Mouse (Mus musculus) urinary bladder, adult 18-20 months (tissue): ENCODE measurements at regions not wholly inside any gene's neighbourhood (a gene's known extent, or its start where the extent isn't known, plus 50 kb on each side); places are given as distances from the start of the nearest gene placed in this dataset.

ENCODE experiments used
- DNase-seq, 2 experiments: peaks; one replicate each; pipeline ENCODE4 v3.0.0; 2022; ENCODE audit warnings: low spot score in 2 of 2, mixed read lengths in 2 of 2

DNA sequence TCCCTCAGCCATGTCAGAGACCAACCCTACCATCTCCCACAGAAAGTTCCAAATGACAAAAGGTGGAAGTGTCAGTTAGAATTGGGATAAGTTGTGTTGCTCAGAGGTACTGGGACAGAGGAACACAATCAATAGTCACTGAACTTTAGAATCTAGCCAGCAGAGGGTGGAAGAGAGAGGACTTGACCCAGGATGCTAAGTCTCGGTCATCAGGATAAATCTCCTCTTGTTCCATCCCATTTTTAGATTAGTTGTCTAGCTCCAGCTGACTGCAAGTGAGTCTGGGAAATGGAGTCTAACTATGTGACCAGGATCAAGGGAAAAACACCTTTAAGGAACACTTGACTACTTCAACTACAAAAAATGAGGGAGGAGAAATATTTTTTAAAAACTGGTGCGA lies 91.5 kb downstream of the Fam84b start:
- DNase-seq: no peak

DNA sequence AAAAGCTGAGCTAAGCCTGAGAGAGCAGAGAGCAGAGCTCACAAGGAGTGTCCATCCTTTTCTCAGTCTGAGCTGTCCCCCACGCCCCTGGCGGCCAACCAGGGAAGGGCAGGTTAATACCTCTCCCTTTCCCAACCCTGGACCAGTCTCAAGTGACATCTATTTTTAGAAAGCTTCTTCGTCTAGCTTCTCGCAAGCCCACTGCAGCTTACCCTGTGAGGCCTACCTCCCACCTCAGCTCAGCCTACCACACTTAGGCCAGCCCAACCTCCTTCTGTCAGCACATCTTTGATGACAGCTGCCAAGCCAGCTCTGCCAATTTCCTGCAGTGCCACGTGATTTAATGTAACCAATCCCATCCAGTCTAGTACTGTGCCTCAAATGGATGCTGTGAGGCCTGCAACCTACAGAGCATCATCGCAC lies 93.6 kb downstream of the Fam84b start:
- DNase-seq: peak; percentile 15 to 58

DNA sequence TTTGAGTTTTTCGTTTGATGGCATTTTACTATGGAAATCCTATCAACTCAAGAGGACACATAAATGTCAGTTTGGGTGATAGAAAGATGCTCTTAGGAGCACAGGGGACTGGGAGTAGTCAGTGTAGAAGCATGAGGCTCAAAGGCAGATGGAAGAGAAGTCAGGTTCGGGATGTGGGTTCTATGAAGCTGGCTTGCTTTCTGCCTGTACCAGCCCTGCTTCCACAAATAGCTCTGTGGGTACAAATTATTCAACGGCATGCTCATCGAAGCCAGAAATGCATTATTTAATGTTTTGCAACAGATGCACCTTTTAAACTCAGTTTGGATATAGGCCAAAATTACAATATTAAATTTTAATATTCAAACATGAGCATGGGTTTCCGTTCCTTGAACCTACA lies 99.3 kb downstream of the Fam84b start:
- no peak for DNase-seq

DNA sequence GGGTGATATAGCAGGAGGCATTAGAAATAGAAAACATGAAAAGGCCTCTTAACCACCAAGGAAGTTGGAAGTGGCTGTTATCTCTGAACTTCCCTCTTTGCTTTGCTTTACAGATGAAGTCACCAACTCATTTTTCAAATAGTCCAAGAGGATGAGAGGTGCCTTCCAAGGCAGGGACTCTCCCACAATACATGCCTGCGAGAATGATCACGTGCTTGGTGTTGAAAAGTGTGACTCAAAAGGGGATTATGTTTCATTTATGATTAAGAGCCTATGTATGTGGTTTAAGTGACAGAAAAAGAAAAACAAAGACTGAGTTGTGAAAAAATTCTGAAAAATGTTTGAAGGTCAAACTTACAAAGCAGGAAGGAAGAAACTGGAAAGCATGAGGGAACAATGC lies 114.0 kb downstream of the Fam84b start:
- no peak for DNase-seq

DNA sequence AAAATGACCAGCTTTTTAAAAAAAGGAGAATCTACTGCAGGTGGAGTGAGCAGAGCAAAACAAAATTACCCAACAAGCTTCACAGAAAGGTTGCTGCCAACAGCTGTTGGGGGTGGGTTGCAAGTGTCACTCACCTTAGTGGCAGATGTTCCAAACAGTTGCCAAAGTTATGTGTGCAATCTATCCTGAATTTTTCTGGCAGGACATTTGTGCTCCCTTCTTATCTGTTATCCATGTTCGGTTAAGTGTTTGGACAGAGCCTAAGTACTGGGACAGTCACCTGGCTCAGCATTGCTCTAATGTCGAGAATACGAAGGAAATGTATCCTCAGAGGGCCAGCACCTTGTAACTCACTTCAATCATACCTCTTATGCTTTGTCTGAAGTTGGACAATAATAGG lies 115.3 kb downstream of the Fam84b start:
- DNase-seq: no peak

DNA sequence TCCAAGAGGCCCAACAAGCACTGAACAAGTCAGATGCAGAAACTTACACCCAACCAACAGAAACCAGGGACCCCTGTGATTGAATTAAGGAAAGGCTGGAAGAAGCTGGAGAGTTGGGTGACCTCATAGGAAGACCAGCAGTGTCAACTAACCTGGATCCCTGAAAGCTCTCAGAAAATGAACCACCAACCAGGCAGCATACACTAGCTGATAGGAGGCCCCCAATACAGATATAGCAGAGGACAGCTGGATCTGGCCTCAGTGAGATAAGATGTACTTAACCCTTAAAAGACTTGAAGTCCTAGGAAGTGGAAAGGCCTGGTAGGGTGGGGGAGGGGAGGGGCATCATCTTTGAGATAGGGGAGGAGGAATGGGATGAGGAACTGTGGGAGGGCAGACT lies 121.2 kb downstream of the Fam84b start:
- no peak for DNase-seq

DNA sequence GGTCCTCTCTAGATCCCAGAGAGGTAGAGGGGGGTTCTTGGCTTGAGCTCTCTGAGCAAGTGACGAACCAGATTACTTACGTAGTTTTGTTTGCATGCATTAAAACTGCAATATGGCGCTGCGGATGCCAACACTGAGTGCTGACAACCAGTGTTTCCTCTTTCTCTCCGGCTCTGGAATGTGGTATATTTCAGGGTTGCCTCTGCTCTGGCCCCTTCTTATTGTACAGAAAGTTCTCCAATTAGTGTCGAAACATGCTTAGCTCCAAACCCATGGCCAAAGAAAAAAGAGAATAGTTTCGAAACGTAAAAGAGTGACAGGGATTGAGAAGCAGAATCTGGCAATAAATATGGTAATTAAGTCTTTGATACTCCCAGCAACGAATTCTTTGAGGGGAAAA lies 124.8 kb downstream of the Fam84b start:
- no peak for DNase-seq

DNA sequence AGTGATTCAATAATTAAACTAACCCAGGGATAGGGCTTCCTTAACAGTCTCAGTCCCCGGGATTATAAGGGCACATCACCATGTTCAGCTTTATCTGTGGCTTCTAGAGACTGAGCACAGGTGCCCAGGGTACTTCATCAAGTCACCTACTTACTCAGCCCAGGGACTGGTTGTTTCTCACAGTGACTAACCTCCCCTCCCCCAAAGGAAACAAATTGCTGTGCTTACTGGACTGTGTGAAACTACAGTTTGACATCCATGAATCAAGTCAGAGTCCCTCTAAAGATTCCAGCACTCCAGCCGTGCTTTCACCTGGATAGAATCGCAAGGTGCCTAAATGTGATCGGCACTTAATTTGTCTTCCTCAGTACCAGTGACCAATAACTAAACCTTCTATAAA lies 125.2 kb downstream of the Fam84b start:
- DNase-seq: no peak

DNA sequence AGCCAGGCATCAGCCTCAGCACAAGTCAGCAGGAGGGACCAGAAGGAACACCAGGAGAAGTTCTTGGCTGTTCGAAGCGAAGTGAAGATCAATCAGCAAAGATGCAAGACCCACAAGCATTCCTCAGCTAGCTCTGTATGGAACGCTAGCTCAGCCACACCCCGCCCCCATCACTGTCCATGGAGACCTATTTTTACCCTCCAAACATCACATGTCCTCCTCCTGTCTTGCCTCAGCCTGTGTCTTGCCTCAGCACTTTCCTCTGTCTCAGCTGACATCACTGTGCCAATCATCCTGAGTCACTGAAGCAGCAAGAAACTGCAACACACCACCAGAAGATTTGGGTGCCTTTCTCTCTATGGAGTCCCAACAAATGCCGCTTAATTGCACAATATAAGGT lies 134.2 kb downstream of the Fam84b start:
- no peak for DNase-seq

DNA sequence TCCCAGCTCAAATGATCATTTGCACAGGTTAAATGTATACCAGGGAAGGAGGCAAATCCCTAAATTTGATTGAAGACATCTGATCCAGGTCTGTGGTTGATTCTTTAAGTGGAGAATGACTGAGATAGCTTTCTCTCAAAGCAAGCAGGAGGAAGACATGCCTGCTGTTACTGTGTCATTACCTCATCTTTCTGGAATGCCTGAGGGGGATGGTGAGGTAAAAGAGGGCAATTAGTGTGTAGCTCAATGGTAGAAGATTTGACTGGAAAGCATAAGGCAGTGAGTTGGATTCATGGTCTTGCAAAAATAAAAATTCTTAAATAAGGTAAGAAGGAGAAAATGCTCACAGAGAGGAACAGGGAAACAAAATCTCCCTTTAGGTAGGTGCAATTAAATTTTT lies 144.9 kb downstream of the Fam84b start:
- DNase-seq: no peak

DNA sequence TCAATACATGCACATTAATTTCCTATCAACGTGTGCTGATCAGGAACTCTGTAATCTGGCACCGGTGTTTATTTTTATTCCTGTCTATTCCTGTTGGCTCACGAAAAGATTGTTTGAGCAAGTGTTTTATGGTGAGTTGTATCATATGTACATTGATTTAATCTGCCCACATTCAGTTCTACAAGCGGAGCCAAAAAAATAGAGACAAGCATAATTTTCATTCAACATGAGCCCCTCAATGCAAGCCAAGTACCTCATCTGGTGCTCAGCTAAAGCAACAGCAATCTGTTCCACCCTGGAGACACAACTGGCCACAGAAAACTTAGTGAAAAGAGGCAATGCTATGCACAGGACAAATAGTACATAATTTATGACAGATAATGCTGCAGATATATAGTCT lies 147.6 kb downstream of the Fam84b start:
- no peak for DNase-seq

DNA sequence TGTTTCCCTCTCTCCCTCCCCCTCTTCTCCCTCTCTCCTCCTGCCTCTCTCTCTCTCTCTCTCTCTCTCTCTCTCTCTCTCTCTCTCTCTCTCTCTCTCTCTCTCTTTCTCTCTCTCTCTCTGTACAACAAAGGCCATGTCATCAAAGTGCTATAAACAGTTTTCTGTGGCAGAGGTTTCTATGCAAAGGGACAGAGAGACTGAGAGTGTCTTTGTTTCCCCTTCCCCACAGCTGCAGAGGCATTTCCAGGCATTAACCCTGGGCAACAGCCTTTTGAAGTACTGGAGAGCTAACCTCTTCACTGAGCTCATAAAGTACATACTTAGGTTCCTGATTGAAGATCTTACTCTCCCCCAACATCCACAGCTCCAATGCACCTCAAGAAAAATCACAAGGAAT lies 152.3 kb downstream of the Fam84b start:
- DNase-seq: no peak

DNA sequence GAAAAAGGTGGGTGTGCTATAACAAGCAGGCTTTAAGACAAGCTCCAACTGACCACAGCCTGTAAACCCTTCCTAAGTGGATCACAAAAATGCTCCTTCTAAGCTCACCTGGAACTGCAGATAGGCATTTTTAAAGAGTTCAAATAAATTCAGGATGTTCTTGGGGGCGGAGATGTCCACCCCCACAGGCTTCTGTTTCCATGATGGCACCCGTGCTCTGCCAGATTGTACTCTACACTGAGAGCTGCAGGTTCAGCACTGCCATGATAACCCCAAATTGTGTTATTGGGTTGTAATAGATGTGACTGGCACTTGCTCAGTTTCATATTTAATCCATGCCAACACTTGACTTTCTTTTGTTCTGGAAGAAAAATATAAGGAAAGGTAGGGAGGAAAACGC lies 158.8 kb downstream of the Fam84b start:
- DNase-seq: no peak

DNA sequence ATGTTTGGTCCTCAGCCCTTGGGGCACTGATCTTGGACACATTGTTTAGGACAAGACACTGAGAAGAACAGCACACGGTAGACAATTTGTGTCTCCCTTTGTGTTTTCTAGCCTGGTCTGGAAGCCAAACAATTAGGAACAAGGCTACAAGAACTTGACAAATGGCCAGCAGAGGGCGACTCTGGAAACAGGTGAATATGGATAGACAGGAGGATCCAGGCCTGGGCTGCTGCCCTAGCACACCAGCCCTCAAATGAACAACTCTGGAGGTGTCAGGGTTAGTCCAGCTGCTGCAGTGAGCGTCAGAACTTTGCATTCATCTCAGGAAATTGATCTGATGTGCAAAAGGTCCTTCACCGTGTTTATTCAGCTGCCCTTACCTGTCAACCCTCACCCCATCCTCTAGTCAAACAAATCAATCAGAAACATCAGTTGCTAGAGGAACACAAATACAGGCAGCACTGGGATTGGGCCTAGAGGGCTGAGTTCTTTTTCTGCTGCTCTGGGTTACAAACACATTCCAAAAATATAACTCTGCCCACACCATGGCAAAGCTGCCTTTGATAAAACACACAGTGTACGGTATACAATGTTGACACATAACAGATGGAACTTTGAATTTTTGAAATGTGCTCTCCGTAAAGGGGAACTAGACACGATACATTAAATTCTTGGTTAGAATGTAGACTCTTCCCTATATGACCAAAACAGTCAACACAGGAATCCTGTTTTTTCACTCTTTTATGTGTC lies 159.7 kb downstream of the Fam84b start:
- peak in 1 of 2 experiments; percentile 24 for DNase-seq

DNA sequence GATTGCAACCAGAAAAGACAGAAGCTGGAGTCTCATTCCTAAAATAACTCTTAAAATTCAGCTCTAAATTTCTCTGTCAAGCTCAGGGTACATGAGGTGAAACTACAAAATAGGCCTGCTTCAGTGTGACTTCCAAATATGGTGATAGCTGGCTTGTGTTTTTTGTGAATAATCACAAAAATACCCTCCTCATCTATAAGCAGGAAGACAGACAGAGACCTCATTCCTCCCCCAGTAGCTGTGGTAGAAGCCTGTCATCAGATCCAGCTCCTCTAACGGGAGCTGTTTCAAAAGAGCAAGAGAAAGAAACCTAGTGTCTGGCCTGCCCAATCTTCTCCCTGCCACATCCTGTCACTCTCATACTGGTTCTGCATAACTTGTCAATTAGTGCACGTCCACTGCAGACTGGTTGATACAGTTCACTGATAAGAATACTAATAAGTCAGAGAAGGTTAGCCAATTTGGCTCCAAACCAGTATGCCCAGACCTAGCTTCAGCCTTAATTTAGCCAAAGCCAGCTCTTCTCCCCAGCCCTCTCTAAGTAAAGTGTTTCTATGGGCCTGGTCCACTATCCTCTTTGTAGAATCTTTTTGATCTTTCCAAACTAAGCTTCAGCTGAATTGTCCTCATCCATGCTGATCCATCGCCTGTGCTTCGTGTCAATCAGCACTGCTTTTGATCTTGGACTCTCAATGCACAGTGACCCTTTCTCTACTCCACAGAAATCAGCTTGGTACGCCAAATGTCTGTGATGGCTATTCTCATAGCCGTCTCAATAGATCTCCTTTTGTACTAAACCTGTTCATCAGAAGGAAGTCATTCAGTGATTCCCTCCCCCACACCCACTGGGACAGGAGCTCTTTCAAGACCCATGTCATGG lies 160.6 kb downstream of the Fam84b start:
- no peak for DNase-seq

DNA sequence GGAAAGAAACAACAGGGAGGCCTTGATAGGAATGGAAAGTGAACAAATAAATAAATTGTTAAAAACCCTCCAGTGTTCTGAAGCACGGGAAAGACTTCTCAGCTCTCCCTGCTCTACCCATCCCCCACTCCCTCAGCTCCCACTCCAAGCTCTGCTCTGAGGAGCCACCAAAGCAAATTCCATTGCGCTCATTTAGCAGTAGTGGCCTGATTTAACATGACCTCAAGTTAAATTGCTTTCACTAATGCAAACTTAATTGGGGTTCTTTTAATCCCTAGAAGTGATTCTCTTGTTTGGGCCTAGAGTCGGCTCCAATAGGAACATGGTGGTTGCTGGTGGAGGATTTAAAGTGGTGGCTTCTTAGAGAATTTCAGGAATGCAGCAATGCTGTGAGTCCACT lies 161.4 kb downstream of the Fam84b start:
- no peak for DNase-seq

DNA sequence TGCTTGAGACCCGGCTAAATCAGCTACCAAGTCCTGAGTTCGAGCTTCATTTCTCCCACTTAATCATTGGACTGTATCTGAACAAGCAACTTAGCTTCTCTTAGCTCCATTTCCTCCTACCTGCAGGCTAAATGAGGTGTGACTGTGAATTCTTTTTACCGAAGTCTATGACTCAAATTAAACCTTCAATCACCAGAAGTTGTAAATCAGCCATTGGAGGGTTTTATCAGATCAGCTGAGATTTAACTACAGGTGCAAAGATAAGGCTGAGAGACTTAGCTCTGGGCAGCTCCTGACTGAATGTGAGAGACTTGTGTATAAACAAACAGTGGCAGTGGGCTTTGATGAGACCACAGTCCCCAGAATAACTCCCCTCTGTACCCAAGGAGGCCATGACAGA lies 176.2 kb downstream of the Fam84b start:
- DNase-seq: no peak

DNA sequence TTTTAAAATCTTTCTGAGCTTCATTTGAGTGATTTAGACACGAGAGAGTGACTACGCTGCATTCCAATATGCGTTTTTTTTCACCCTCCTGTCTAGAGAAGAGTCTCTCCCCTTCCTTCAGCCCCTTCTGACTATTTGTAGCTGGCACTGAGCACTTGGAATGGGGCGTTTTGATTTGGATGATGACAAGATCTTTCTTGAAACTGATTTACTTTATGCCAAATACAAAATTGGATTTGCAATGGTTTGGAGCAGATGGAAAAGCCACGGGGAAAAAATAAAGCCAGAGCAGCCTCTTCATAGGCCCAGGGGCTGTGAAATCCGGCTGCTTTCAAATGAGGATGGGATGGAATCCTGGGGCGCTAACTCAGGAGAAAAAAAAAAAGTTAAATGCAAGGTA lies 196.0 kb downstream of the Fam84b start:
- no peak for DNase-seq

DNA sequence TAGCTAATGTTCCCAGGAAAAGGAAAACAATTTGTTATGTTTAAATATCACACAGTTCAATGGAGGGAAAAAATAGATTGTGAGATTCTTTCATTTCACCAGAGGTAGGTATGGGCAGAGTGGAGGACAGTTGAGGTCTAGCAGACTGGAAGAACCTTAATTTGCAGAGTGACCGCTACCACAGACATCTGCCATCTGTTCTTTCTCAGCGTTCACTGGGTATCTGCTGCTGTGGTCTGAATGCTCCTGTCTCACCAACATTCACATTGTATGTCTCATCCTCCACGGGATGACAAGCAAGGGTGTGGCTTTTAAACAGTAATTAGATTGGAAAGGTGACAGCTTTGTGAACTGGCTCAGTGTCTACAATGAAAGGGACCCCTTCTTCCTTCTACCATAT lies 198.5 kb downstream of the Fam84b start:
- no peak for DNase-seq

DNA sequence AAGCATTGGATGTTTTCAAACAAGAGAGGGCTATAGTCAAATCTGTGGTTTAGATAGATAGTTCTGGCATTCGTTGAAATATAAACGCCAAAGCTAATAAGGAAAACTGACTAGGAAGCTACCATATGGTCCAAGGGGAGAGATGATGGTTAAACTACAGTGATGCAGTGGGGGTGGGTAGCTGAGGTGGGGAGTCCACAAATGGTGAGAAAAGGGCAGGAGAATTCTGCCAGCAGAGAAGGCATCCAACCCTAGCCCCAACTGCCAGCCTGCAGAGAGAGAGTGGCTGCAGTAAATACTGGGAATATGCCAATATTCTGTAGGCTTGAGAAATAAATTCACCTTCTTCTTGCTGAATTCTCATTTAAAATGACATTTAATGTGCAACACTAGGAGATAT lies 204.3 kb downstream of the Fam84b start:
- DNase-seq: no peak

DNA sequence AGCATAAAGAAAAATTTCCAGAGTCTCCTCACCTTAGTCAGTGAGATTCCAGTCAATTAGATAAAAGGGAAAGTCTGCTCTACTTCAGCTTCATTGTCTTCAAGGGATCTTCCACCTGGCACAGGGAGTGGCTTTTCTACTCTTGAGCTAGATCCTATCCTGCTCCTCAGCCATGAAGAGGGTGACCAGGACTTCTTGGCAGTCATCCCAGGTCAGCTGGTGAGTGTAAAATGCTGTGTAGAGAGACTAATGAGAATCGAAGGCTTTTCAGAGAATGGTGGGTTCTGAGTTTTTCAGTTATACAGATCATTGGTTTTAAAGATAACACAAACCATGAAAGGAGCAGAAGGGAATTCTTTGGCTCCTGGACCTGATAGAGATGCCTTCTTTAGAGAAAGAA lies 211.8 kb downstream of the Fam84b start:
- DNase-seq: no peak

DNA sequence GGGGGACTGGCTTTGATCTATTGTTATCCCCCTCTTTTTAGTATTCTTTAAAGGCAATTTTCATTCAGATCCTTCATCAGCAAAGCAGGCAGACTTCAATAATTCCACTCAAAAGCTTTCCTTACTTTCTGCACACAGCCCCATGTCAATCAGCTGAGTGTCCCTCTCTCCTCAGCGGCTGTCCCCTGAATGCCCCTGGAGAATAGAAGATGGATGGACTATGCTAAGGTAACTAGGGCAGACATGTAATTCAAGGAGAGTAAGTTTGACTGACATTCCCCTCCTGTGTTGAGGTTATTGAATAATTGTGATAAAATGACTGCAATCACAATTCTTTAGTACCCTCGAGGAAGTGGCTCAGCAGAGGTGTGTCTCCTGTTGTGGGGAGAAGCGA lies 220.1 kb downstream of the Fam84b start:
- no peak for DNase-seq

DNA sequence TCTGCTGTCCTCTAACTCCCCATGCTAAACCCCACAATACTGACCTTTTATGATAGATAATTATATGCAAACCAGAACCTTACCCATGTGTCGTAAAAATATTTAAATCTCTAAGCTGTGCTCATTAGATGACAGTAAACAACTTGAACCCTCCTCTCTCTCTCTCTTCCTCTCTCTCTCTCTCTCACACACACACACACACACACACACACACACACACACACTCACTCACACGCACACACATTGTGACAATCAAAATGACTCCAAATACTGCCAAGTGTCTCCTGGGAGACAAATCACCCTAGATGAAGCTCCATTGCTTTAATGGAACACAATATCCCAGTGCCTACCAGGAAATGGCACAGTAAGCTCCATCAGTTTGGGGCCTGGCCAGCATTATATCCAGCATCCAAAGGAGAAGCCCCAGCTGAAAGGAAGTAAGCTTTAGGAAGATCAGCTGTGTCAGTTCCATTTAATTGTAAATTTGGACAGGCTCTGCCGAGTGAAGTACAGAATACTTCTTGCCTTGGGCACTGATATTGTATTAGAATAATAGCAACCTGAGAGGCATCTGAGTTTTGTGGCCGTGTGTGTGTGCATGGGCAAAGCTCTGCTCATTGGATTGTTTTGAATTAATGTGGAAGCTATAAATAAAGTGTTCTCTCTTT lies 220.7 kb downstream of the Fam84b start:
- no peak for DNase-seq
